Mouse (Mus musculus) heart, postnatal 36 days (tissue): ENCODE measurements at regions not wholly inside any gene's neighbourhood (a gene's known extent, or its start where the extent isn't known, plus 50 kb on each side); places are given as distances from the start of the nearest gene placed in this dataset.

Experiments used
- DNase-seq, 2 experiments: peaks; one replicate each; pipeline ENCODE4 v3.0.0; 2021 to 2022
- intact Hi-C: fragments of 180-260 bp; cut with DNase I; formaldehyde crosslinking; loops from one replicate; pipeline ENCODE4 v1.15.1; 2025

DNA sequence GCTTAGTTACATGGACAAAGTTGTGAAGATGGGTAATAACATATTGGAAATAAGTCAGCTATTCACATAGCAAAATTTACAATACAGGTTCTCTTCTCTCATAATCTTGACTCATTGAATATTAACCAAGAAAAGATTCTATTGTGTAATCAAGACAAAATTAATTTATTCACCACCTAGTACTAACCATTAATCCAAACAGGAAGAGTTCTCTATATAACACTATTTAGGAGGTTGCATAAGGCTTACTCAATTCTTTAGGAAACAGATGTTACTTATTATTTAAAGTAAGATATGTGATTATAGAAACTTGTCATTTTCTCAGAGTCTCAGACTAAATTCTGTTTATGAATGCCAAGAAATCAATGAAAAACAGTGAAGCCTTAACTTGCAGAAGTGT is 600.4 kb upstream of the Tusc1 start:
- intact Hi-C loops: no loop called here
- no peak for DNase-seq

DNA sequence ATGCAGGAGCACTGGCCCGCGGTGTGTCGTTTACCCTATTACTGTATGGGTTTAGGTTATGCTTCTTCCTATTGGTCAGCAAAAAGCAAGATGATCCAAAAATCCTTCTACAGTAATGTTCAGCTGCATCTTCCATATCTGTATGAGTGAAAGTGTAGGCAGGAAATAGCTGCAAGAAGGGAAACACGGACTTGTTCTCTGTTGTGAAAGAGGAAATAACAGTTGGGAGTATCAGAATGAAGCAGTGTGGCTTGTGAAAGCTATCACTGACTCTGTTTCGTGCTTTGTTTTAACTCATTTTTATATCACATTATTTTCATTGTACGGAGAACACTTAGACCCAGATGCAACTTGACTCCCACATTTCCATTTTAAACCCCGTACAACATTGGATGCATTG is 591.8 kb upstream of the Tusc1 start:
- no peak for DNase-seq

DNA sequence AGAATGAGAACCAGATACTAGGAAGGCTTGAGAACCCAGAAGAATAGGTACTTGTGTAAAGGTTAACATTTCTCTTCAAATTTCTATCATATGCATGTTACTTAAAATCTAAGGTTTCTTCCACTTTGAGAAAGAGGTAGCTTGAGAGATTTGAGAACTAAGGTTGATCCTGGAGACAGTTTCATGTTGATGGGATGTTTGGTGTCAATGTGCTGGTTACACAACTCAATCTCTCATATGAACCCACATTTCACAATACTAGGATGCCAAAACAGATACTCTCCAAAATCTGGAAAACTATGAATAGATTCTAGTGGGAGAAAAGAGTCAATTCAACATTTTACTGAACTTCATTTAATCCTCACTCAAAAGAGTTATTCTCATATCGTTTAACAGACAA is 589.1 kb upstream of the Tusc1 start:
- no peak for DNase-seq
- intact Hi-C loops: no loop called here

More for the DNA sequence above, 591.8 kb upstream of the Tusc1 start:
- intact Hi-C loops: no loop called here

DNA sequence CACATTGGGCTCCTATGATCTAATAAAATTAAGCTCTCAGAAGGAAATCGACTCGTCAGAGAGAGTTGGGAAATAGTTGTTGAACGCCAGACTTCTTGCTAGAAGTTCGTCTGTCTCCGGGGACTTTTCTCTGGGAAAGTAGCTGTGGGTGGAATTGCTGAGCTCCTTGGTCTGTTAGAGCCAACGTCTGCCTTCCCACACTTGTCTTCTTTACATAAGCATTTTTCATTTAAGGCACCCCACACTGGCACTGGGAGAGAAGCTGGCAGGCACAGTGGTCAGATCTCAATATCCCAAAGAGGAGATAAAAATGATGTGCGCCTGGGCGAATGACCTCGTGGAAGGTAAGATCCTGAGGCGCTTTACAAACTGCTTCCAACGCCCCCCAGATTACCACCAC is 551.3 kb upstream of the Tusc1 start:
- intact Hi-C loops: no loop called here
- no peak for DNase-seq

DNA sequence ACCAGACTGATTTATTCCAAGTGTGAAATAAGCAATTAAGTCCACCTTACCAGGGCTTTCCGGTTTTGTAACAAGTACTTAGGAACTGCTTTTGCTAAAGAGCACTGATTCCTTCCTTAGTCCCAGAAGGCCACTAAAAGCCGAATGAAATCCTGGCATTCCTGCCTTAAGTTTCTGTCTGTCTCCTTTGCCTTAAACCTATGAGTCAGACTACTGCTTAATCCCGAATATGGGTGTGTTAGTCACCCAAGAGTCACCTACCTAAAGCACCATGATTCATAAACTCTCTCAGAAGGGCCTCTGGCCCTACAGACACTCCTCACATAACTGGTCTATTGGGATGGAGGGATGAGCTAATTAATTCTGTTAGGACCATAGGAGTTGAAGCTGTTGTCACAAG is 546.0 kb upstream of the Tusc1 start:
- intact Hi-C loops: no loop called here

DNA sequence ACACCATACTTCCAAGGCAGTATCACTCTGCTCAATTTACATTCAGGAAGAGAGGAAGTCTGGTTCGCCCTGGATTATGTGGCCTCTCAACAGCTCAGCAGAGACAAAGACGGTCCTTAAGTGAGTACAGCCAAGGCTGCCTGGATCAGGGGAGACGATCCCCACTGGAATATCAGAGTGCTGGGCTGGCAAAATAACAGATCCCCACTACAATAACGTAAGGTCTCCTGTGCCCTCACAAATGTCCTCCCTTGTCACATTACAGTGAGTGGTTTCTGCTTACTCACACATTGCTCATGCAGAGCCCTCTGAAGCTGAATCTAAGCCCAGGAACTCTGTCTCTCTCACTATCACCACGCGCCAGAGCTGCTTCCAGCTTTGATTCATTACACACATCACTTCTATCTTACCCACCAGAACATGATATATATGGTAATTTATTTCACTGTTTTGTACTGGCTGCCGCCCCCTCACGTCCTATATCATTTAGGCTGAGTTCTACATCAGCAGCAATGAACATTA is 544.1 kb upstream of the Tusc1 start:
- intact Hi-C loops: no loop called here
- DNase-seq: no peak

More for the DNA sequence above, 546.0 kb upstream of the Tusc1 start:
- DNase-seq: no peak

DNA sequence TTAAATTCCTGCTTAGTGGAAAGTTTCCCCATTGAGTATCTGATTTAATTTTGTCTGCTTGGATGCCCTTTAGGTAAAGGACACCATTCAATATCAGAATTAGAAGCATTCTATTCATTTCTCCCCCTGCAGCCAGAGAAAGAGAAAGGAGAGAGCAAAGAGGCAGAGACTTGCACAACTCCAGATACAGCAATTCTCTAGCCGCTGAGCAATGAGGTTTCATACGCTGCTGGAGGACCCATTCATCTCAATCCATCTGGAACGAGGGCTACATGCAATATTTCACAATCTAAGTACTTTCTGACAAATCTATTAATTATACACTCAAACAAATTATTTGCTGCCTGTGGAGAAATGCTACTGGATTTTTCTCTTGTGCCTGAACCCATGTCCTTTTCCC is 538.0 kb upstream of the Tusc1 start:
- intact Hi-C loops: no loop called here
- DNase-seq: no peak

DNA sequence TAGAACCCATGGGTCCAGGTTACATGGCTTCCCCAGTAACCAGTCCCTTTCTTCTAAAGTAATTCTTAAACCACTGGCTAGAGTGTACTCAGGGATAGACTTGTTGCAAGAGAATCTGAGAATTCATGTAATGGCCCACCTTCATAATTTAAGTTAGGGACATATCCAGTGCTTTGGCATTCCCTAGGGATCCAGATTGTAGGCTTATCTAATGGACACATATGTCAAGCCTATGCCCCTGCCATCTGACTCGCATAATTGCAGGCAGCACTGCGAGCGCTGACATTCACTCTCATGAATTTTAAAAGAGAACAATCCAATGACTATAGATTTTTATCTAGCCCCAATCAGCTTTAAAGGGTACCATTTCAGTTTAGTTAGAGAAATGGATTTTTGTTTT is 518.1 kb upstream of the Tusc1 start:
- no peak for DNase-seq
- intact Hi-C loops: no loop called here

DNA sequence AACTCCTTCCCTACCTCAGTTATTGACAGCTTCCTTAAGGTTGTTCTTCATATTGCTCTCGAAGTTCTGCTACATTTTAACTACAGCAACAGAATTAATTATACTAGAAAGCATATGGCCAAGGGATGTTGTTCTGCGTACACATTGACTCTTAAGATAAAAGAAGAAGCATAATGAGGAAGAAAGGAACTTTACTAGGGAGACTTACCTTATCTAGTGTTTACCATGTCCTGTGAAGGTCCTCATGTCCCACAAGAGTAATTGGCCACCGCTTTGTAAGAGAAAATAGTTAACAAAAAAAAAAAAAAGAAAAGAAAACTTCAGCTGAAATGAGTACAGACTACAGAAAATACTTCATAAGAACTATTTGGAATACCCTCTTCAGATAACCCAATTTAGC is 513.9 kb upstream of the Tusc1 start:
- intact Hi-C loops: no loop called here
- DNase-seq: no peak

DNA sequence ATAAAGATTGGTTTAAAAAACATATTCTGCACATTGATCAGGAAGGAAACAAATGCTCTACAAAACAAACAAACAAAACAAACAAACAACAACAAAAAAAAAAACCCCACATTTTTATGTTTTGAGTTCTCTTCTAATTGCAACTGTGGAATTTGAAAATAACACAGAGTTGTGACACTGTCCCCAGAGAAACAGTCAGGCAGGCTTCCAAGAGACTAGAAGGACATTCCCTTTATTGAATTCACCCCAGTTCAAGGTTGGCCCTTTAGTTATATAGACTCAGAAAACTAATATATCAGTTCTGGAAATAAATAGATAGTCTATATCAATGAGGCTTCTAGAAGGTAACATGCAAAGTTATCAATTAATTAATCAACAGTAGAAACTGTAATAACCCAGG is 495.4 kb upstream of the Tusc1 start:
- DNase-seq: no peak
- intact Hi-C loops: no loop called here

DNA sequence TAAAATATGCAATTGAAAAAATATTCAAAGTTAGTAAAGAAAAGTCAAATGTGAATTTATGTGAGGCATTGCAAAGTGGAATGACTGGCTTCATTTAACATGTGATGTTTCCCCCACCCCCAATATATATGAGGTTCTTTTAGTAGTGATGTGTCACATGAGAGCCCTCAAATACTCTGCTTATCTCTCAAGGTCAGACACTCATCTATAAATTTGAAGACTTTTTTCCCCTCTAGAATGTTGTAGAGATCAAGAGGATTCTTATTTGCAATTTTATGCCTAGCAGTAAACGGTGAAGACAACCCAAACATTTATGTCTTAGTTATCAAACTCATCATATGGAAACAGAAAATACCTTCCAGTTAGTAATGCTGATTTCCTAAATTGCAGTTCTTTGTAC is 457.8 kb upstream of the Tusc1 start:
- intact Hi-C loops: no loop called here
- no peak for DNase-seq

DNA sequence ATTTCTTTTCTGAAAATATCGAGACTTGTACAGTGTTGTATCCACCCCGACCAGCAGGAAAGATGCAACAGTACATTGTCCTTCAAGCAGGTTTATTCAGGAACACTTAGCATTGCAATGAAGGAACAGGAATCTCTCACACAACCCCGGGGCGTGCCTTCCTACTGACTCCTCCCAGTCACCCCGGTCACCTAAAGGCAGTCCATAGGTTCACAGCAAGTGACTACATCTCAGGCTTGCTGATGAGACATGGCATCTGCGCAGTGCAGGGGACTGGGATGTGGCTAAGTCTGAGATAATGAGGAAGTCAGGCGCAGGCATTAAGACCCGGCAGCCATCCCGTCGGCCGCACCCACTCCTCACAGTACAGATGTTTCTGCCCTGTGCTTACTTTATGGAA is 454.8 kb upstream of the Tusc1 start:
- no peak for DNase-seq
- intact Hi-C loops: no loop called here

DNA sequence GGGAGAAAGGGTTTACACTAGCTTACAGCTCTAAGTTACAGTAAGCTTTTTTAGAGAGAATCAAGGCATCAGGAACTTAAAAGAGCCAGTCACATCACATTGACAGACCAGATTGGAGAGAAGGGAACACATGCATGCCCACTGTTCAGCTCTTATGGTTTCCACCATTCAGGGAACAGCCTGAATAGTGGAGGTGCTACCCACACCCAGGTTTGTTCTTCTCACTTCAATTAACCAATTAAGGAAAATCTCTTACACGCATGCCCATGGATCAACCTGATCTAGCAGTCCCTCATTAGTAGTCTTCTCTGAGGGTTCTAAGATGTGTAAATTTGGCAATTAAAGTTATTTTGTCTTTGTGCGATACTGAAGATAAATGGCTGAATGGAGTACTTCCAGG is 419.2 kb upstream of the Tusc1 start:
- DNase-seq: no peak

DNA sequence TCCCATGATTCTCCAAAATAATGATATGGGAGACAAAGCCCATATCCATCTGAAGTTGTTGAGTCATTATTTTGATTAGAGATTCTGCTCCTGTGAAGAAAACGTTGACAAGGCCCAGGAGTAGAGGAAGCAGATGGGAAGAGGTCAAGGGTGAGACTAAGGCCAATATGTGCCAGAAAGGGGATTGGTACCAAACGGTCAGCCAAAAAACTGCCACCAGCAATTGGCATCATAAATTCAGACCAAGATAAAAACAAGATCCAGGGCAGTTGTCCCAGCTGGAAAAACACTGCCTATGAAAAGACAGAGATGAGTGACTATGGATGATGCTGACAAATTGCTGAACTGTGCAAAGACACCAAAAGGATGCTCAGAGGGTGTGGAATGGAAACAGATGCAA is 411.0 kb upstream of the Tusc1 start:
- no peak for DNase-seq
- intact Hi-C loops: no loop called here

More for the DNA sequence above, 419.2 kb upstream of the Tusc1 start:
- intact Hi-C loops: no loop called here

DNA sequence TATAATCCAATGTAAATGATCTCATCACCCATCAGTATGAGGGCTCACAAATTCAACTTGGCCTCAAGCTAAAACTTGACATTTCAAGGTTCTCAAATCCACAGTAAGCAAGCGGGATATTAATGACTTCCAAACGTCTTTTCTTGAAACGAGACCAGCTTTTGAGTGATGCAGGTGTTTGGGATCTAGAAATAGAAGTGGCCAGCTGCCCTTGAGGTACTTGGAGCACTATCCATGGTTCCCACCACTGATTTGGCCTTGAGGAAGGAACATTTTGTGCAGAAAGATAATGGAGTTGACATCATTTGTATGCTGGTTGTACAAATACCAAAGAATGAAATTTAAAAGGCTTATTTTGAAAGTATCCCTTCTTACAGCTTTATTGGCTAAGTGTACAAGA is 378.4 kb upstream of the Tusc1 start:
- intact Hi-C loops: no loop called here
- DNase-seq: peak; percentile 1 to 2

DNA sequence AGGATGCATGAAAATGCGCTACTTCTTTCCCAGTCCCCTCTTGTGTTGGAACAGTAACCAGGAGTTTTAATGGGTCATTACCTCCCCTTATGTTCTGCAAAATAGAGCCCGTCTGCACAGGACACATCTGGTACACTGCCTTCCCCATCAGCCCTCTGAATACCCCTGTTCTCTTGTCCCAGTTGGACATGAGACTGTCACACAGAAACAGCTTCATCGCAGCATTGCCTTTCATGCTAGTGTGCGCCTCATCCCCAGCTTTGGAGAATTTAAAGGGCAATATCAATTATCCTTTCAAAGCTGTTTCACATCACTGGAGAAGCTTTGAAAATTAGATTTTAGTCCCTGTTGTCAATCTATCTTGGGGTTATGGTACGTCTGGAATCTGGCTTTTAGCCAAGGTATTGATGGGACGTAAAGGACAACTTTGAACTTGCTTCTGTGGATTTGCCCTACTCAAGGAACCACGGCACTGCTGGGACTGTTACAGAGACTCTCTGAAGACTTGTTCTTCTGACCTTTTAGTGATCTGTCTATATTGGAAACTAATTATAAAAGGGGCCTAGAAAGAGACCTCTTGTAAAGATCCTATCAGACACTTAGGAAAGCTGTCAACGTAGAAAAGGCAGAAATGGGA is 341.2 kb upstream of the Tusc1 start:
- intact Hi-C loops: no loop called here
- no peak for DNase-seq

DNA sequence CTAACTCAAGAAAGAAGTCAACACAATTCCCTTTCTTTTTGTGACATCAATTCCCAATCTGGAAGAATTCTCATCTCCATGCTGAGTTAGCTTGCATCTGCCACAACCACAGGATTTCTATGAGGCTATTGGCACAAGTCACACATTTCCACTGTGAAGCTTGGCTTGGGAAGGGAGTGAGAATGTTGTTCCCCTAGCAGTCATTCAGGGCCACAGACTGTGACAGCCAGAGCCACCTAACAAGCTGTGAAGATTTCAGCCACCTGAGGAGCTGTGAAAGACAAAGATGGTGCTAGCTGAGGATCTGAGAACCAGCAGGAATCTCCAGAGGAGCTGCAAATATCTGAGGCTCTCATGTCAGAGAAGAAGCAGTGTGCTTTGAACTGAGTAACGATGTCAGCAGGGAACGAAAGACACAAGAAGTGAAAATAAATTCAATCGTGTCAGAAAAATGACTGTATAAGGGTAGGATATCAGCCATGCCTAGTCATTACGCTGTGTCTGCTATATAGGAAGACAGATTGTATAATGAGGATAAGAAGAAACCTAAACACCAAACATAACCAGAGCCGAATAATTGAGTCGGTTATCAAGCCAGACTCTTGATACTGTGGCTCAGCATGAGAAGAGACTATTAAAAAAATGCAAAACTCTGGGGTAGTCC is 340.6 kb upstream of the Tusc1 start:
- intact Hi-C loops: no loop called here

DNA sequence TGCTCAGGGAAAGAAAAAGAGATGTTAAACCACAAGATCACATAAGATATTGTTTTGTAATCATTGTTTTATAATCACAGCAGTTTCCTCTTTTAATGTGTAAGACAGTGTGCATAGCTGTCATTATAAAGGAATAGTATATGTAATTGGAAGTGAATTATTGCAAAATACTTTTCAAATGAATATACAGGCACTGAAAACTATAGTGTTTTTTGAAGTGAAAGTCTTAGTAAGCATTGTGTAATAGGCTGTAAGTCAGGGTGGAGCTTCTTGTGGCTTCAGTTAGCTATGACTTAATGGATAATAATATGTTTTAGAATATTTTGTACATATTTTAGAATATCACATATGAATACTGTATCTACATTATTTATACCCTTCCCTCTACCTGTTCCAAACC is 333.7 kb upstream of the Tusc1 start:
- intact Hi-C loops: no loop called here
- no peak for DNase-seq

More for the DNA sequence above, 340.6 kb upstream of the Tusc1 start:
- DNase-seq: no peak

DNA sequence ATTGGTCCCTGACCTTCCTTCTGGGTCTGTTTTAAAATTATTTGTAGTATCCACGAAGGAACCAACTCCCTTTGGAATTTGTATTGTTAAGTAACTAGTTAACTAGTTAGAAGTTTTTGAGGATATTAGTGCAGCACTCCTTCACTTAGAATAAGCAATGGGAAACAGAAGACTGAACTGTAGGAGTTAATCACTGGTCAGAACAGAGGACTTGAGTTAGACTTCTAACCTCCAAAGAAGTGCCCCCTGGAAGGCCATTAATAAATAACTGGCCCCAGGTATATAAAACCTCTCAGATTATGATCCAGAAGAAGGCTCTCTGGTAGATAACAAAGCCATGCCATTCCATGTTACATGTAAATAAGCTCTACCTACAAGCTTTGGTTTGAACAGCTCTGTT is 329.0 kb upstream of the Tusc1 start:
- intact Hi-C loops: no loop called here
- DNase-seq: no peak

DNA sequence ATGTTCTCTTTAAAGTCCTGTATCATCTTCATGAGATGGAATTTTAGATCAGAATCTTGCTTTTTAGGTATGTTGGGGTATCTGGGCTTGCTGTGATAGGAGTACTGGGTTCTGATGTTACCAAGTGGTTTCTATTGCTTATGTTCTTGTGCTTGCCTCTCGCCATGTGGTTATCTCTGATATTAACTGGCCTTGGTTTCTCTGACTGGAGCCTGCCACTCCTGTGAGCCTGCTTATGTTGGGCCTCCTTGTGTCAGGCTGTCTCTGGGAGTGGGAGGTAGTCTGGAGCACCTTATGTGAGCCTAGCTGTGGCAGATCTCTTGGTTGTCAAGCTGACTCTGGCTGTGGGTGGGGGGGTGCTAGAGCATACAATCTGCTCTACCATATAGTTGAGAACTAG is 302.9 kb upstream of the Tusc1 start:
- intact Hi-C loops: no loop called here
- no peak for DNase-seq

DNA sequence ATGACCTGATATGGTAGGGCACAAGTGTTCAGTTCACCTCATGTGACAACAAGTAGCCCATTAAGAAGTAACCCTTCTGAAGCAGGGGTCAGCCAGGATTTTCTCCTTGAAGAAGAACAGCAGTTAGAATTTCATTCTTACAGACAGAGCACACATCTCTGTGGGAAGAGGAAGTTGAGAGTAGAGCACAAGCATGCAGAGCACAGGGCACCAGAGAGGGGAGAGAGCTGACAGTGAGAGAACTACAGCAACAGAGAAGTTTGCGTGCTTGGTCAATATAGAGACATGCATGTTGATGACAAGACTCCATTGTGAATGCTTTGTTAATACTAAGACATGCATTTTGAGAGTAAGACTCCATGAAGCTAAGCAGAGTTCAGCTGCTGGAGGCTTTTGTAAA is 263.2 kb upstream of the Tusc1 start:
- intact Hi-C loops: no loop called here
- DNase-seq: no peak

DNA sequence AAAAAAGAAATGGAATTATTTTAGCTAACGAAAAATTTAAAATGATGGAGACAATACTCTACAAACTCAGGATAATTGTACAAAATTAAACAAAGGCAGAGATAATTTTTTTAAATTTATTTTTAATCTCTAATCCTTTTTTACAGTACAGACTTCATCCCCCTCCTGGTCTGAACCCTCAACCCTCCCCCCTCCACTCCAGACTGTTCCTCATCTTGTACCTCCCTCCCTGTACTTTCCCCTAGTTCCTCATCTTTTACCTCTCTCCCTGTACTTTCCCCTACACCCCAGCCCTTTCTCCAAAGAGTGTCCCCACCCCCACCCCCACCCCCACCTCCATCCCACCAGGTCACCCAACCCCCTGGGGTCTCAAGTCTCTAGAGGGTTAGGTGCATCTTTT is 249.0 kb upstream of the Tusc1 start:
- intact Hi-C loops: no loop called here
- DNase-seq: no peak
